Mouse (Mus musculus) urinary bladder, postnatal 25 days (tissue): ENCODE data around the gene Pde1b.

Source experiments
- DNase-seq: peaks from one replicate; pipeline ENCODE4 v3.0.0; 2022; ENCODE audit warnings: low spot score

Pde1b gene

DNA sequence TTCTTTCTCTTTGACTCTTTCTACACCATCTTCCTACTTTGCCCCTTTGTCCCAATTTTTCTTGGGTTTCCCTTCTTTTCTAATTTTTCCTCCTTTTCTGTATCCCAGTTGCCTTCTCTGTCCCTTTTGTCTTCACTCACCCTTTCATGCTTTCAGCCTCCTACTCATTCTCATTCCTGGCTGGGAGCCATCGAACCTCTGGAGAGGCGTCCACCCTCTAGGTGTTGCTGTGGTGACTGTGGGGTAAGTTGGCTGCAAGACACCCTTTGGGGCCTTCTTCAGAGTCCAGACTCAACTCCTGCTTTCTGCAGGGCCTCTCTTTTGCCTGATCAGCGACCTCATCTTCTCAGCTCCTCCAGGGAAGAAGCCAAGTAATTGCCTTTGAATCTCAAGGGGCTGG is 6.5 kb downstream of the Pde1b start:
- DNase-seq: no peak

- DNase-seq: no peak
These were observed 8.8 kb downstream of the Pde1b start for GRCm38 (mm10) chr15:103511652-103512051.

- no peak for DNase-seq
These were observed 10.8 kb downstream of the Pde1b start for GRCm38 (mm10) chr15:103513621-103514031.

DNA sequence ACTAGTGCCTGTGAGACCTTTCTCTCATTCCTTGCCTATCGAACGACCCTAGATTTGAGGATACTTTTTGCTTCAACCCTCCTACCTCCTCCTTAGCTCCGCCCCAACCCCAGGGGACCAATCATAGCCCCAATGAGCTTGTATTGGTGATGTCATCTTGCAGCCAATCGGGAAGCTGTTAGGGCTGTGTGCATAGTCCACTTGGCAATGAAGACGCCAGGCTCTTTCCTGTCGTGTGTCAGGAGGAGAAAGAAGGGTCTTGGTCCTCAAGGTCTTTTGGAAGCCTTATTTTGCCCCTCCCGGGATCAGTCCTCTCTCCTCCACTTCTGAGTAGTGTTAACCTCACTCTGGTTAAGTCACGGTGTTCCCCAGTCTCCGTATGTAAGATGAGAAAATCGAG is 11.3 kb downstream of the Pde1b start:
- peak; percentile 43 for DNase-seq

GRCm38 (mm10) chr15:103514914-103515313 is 12.1 kb downstream of the Pde1b start:
- no peak for DNase-seq

GRCm38 (mm10) chr15:103518600-103519385 is 16.0 kb downstream of the Pde1b start:
- no peak for DNase-seq

DNA sequence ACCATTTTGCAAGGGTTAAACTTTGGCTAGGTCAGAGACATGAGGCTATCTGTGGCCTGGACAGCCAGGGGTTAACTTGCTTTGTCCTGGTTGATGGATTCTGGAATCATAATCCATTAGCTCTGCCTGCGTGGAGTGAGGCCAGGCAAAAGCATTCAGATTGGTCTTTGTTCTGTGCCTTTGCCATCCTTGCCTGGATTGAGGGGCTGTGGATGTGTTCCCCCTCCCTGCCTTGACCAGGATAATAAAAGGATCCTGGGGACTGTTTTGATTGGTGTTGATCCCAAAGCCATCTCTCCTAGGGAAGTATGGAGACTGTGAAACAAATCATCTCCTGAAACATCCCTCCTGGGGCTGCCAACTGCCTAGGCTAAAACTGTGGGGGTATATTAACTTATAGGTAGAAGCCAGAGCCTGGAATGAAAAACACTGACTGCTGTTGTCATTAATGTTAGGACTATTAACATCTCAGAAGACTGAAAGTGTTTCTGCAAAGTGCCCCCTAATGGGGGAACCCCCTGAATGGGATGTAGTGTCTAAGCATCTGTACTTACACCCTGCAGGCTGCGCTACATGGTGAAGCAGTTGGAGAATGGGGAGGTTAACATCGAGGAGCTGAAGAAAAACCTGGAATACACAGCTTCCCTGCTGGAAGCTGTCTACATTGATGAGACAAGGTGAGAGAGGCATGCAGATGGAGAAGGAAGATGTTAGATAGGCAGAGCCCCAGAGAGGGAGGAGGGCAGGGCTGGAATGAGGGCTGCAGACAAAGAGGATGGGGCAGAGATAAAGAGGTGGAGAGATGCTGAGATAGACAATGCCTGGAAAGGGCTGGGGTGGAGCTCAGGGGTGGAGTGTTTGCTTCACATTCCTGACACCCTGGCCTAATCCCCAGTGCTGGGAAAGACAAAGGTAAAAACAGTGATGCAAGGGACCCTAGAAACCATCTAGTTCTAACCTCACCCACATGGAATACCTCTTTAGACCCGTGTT is 16.8 kb downstream of the Pde1b start:
- DNase-seq: no peak

DNA sequence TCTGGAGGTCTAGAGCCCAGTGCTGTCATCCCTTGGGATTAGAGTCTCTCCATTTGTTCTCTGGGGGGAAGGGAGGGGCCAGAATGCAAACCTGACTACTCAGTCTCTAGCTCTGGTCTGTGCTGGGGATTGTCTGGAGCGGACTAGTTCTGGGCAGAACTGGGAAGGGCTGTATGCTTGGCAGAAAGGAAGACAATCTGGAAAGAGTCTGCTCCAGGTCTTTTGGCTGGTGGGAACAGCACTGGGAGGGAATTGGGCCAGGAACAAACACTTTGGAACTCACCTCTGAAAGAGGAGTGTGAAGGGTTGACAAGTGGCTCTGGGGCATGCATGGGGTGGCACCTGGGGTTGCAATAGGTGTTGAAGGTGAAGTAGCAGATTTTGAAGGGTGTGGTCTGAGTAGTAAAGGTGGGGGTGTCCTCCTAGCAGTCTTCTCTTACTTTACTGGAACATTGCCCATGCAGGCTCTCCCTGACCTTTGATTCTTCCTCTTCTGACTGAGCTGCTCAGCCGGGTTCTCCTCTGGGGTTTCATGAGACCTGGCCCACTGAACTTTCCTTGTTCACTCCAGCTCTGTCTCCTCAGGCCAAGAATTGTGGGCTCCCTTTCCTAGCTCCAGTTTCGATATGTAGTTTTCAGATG is 19.7 kb downstream of the Pde1b start:
- DNase-seq: no peak

GRCm38 (mm10) chr15:103523156-103523555 is 20.3 kb downstream of the Pde1b start:
- DNase-seq: no peak

- DNase-seq: peak; percentile 43
These were observed 27.5 kb downstream of the Pde1b start for GRCm38 (mm10) chr15:103530372-103530771.

DNA sequence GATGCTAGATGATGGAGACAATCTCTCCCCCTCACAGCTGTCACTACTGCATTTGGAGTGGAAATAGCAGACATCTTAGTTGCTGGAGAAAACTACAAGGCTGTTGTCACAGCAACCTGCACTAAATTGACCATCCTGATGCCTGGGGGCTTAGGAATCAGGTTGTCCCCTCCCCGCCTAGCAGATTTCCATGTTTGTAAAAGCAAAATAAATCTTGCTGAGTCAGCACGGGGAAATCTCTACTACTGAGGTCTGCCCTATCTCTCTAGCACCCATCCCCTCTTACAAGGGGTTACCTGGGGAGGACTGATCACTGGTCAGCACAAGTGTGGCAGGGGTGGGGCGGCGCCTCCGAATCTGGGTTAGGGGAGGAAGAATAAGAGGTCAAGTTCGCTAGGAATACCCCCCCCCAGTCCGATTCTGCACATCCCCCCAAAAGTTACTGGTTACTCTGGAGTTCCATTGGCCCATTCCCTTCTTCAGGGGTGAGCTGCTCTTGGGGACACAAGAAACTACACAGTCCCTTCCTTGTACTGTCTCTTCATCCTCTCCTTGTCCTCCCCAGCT is 31.3 kb downstream of the Pde1b start:
- DNase-seq: no peak

- no peak for DNase-seq
These were observed 32.2 kb downstream of the Pde1b start for GRCm38 (mm10) chr15:103535030-103535429.

- no peak for DNase-seq
These were observed 33.0 kb downstream of the Pde1b start for GRCm38 (mm10) chr15:103535786-103536185.

DNA sequence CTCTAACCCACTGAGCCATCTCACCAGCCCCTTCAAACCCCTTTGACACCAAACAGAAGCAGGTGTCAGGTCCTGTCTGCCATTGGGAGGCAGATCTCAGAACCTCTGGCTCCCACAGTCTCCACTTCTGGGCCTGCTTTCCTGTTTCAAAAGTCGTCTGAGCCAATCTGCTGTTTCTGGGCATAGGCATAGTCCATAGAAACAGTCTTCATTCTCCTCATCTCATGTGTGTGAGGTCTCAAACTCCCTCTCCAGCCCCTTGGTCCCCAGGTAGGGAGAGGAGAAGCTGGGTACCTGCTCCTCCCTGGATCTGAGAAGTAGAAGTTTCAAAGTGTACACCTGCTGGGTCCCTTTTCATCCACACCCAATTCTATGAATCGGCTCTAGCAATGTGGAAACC is 33.6 kb downstream of the Pde1b start:
- no peak for DNase-seq

DNA sequence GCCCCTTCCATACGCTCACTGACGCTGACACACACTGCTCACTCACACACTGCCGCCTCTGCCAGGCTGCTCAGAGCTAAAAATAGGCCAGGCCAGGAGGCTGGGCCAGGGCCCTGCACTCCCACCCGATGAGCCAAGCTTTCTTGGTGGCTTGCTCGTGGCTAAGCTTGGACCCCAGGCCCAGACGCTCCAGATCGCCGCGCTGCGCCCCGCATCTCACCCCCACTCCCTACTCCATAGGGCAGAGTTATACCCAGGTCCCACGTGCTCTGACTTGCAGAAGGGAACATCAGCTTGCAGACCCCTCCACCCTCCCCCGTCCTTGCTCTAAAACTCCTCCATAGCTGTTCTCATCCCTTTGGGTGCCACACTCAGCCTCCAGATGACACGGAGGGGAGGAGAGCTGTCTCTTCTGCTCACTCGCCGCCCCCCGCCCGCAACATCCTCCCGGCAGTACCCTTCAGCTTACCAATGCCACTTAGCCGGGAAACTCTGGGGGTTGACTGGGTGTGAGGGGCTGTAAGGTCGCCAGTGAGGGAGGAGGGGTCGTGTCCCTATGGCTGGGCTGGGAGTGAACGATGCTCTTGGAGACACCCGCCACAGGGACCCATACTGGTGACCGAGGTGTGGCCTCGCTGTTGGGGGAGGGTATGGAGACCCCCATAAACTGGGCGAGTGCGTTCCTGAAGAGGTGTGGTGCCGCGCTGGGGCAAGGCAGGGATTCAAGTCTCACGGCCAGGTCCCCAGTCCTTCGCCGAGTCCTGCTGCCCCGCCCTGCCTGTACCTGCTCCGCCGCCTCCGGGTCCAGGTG is 34.4 kb downstream of the Pde1b start:
- no peak for DNase-seq

DNA sequence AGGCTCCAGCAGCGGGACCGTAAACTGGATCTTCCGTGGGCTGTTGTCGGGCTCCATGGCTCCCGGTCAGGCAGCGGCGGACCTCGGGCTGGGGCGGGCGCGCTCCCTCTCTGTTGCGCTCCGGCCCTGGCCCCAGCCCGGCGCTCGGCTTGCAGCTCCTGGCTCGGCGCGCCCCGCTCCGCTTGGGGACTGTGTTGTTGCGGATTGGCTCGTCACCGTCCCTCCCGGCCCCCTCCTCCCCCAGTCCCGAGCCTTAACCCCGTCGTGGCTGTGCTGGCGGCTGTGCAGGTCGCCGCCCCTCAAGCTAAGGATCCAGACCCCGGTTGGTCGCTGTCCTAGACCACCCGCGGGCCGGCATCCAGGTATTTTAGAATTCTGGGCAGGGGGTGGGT is 35.0 kb downstream of the Pde1b start, which contains the start of gene Ppp1r1a:
TSS of gene Ppp1r1a (minus strand) at position 182 of the 392 bp plus-strand sequence.
- peak; percentile 13 for DNase-seq

GRCm38 (mm10) chr15:103539259-103539658 is 36.4 kb downstream of the Pde1b start:
- DNase-seq: no peak

- DNase-seq: no peak
These were observed 37.8 kb downstream of the Pde1b start for GRCm38 (mm10) chr15:103540646-103541045.

DNA sequence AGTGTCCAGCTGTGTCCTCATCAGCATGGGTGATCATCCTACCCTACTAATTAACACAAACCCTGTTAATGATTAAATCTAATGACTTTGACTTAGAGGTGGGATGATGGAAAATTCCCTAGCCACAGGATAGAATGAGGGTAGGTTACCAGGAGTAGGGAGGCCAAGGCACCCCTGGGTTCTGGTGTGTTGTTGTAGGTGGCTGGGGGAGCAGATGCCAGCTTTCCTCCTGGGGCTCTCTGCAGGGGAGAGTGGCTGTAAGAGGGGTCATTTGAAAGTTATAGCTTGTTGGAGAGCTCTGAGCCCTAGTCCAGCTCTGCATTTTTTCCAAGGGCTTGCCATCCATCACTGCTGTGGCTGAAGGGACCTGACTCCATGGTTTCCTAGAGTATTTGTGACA is 39.7 kb downstream of the Pde1b start:
- no peak for DNase-seq

- peak; percentile 0 for DNase-seq
These were observed 45.1 kb downstream of the Pde1b start for GRCm38 (mm10) chr15:103547983-103548382.

DNA sequence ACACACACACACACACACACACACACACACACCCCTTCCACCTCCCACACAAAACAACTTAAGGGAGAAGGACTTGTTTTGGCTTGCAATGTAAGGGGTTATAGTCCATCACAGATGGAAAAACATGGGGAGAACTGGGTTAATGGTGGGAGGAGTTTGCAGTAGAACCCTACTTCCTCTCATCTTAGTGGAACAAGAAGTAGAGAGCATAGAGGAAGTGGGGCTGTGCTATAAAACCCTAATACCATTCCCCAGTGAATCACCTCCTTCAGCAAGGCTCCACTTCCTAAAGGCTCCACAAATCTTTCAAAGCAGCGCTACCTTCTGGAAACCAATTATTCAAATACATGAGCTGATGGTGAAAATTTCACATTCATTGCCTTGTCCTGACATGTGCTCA is 46.6 kb downstream of the Pde1b start:
- DNase-seq: no peak
